Mouse (Mus musculus) hindbrain, embryonic 12.5 days (tissue): ENCODE measurements around the gene Rab3ip. TPM values are rescaled to one million over a fixed set of nuclear protein-coding genes. Genes with fewer than 3 reads are reported as not detected.
A peak's percentile ranks its signal among the peaks of the same experiment; 100 is the strongest.

ENCODE experiments used
- ATAC-seq: fragments of 200-750 bp; cut with Nextera tagmentation; 2 replicates; pipeline ENCODE4 v1.8.0; 2017; ENCODE audit warnings: moderate TSS enrichment; ENCODE audit not compliant: low FRiP score
- H3K27ac ChIP-seq: fragments of 300-500 bp; sonication (generic); 2 replicates; pipeline ENCODE4 v1.5.1; 2016; ENCODE audit warnings: mild to moderate bottlenecking
- H3K27me3 ChIP-seq: fragments of 300-500 bp; sonication (generic); 2 replicates; pipeline ENCODE4 v1.6.1; 2016; ENCODE audit warnings: mild to moderate bottlenecking
- H3K36me3 ChIP-seq: fragments of 300-500 bp; sonication (generic); 2 replicates; pipeline ENCODE4 v1.6.1; 2016; ENCODE audit warnings: mild to moderate bottlenecking
- H3K4me1 ChIP-seq: fragments of 300-500 bp; sonication (generic); 2 replicates; pipeline ENCODE4 v1.6.1; 2016
- H3K4me2 ChIP-seq: fragments of 300-500 bp; sonication (generic); replicated peaks from 2 replicates; pipeline ENCODE4 v1.6.1; 2016; ENCODE audit warnings: mild to moderate bottlenecking
- H3K4me3 ChIP-seq: fragments of 300-500 bp; sonication (generic); 2 replicates; pipeline ENCODE4 v1.5.1; 2016; ENCODE audit warnings: mild to moderate bottlenecking
- H3K9ac ChIP-seq: fragments of 300-500 bp; sonication (generic); 2 replicates; pipeline ENCODE4 v1.6.1; 2016; ENCODE audit warnings: mild to moderate bottlenecking, moderate library complexity
- H3K9me3 ChIP-seq: fragments of 300-500 bp; sonication (generic); replicated peaks from 2 replicates; pipeline ENCODE4 v1.6.1; 2016; ENCODE audit warnings: mild to moderate bottlenecking
- WGBS: fragments of 180-500 bp; shearing (Covaris S2); methylation state at CpG from one replicate; pipeline ENCODE4 v1.1.7; 2016; 5-methylcytosine and 5-hydroxymethylcytosine counted together
- polyA plus RNA-seq: library from polyadenylated mRNA; unstranded; fragments of >200 nt; fragmentation: Nextera tagmentation; extraction: Ambion mirVana; gene quantifications from 2 replicates; pipeline ENCODE4 v1.2.1, GENCODE M21; 2016

The Rab3ip gene
- polyA plus RNA-seq = 40.4 and 44.1 TPM in 2 replicates

DNA sequence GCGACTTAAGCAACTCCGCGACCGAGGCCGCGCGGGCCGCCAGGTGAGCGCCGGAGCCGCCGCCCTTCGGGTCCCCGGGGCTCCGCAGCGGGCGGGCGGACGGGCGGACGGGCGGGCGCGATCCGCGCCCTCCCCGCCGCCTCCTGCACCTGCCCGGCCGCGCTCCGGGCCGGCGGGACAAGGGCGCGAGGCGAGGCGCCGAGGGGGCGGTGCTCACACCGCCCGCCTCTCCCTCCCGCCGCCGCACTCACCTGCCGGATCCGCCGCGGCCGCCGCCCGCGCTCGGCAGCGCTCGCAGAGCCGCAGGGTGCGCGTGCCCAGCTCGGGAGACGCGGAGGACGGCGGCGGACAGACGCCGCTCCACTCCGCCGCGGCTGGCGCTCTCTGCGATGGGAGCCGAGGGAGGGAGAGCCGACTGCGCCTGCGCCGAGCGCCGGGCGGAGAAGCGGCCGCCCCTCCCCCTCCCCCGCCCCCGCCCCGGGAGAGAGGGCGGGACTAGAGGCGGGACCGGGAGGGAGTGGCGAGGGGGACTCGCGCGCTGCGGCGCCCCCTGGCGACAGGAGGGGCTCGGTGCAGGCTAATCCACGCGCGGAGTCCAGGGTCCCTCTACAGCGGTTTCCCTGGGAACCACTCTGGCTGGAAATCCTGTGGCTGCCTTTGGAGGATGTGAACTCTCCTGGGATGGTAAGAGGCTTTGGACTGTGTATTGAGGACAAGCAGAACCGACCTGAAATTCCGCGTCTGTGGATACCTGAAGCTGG lies at the start of gene Rab3ip:
TSS of gene Rab3ip (minus strand) at position 761 of the 761 bp plus-strand sequence.
- peak within 1 kb of the TSS; percentile 64 for H3K4me2 ChIP-seq
- H3K9me3 ChIP-seq = no peaks in the 10 kb centered on the region
- no peaks in the 10 kb centered on the region for H3K27me3 ChIP-seq
- peaks cover 18% of the 10 kb centered on the region for H3K4me1 ChIP-seq
- H3K9ac ChIP-seq = peak within 1 kb of the TSS; percentile 92
- peak within 1 kb of the TSS; percentile 94 for H3K27ac ChIP-seq
- H3K36me3 ChIP-seq = no peaks in the 10 kb centered on the region
- under 1% methylated on average over 58 of the region's 103 CpGs for WGBS
- peak within 1 kb of the TSS; percentile 74 for H3K4me3 ChIP-seq
- ATAC-seq = peak; percentile 93

DNA sequence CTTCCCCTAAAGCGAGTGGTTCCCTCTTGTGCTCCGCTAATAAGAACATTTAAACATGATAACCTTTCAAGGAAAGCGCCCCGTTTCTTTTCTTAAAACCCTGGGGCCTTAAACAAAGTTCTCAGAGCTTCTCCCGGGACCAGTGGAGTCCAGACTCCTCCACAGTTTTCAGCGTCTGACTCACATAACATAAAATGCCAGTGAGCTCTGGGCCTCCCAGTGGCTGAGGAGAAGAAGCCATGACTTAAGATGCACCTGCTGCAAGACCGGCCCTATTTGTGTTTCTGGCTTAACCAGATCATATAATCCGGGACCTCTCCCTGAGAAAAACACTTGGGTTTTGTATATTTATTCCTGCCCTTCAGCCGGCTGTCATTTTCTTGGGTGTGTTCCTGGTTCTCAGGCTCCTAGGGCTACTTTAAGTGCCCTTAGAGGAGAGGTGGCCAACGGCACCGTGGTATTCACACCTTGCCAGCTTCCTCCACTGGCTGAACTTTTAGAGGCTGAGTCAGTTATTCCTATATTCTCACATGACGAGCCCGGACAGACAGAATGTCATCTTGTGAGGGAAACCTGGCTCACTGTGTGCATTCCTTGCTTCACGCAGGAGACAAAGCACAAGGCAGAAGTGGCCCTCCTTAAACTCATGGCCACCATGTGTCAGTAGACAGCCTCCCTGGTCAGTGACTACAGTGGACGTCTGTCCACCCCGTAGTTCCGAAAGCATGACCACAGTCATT lies 48.3 kb upstream of the Rab3ip start:
- ATAC-seq = no peak
- H3K36me3 ChIP-seq = no peaks in the 10 kb centered on the region

DNA sequence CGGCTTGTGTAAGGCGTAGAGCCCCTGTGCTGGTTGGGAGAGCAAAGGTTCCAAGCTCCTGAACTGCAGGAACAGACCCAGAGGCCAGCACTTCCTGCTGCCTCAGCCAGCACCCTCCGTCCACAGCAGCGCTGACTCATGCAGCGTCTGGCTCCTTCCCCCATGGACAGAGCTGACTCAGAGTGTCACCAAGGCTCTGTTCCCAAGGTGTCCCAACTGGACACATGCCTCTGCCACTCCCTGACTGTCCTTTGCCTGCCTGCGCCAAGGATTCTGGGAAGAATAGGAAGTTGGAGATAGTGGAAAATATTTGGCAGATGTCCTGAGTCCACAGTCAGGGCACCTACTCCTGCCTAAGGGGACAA lies 45.6 kb upstream of the Rab3ip start:
- Histone ChIP-seq H3K9me3 (no peaks in the 10 kb centered on the region), H3K4me3 (no peak overlapping the region), H3K4me1 (no peaks in the 10 kb centered on the region), H3K36me3 (no peaks in the 10 kb centered on the region), H3K27me3 (no peaks in the 10 kb centered on the region), H3K4me2 (no peak overlapping the region), H3K9ac (no peak overlapping the region), H3K27ac (no peak overlapping the region)
- WGBS = 74% methylated on average over 6 of the region's 6 CpGs
- ATAC-seq = no peak

More for the DNA sequence above, 48.3 kb upstream of the Rab3ip start:
- Histone ChIP-seq H3K4me1 (no peaks in the 10 kb centered on the region), H3K9ac (no peak overlapping the region), H3K27ac (no peak overlapping the region), H3K4me2 (no peak overlapping the region), H3K9me3 (no peaks in the 10 kb centered on the region), H3K4me3 (no peak overlapping the region), H3K27me3 (no peaks in the 10 kb centered on the region)
- 89% methylated on average over 17 of the region's 17 CpGs for WGBS

DNA sequence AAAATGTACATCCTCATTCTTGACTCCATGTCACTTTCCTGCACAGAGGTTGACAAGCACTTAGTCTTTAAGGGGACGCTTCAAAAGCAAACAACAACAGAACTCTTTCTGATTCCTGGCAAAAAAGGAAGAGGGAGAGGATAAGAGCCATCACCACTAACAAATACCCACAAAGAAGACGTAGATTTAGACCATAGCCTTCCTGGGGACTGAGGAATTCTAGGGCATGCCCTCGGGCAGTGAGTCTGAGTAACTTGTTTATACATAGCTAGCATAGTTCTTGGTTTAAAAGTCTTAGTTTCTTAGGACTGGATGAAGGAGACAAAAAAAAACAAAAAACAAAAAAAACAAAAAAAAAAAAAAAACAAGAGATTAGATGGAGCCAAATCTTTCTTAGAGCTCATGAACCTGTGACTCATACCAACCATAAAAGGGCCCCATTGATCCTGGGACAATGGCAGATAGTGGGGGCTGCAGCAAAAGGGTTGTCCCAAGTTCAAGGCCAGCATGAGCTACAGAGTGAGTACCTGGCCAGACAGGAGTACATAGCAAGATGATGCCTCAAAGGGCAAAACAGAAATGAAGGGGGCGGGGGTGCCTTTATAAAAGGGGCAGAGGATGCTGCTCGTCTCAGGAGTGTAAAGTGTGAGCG lies 45.1 kb upstream of the Rab3ip start:
- Histone ChIP-seq H3K9ac (no peak overlapping the region), H3K27ac (no peak overlapping the region), H3K36me3 (no peaks in the 10 kb centered on the region), H3K27me3 (no peaks in the 10 kb centered on the region), H3K9me3 (no peaks in the 10 kb centered on the region), H3K4me1 (no peaks in the 10 kb centered on the region), H3K4me3 (no peak overlapping the region), H3K4me2 (no peak overlapping the region)
- WGBS = 70% methylated on average over 6 of the region's 6 CpGs
- no peak for ATAC-seq

DNA sequence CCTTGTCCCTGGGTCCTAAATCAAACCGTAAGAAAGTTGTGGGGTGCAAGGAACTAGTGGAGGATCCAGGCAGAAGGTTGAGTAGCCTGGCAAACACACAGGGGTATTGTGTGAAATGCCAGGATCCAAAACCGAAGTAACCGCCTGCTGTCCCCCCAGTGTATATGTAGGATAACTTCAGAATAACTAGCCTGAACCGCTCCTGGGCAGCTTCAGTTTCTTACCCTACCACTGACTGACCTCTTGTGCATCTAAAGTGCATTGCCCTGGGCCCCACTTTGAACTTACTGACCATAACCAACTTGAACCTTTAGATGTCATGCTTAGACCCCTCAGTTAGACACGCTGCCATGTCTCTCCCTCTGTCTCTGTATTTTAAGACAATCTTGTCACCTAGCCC lies 44.6 kb upstream of the Rab3ip start:
- Histone ChIP-seq H3K9ac (no peak overlapping the region), H3K4me3 (no peak overlapping the region), H3K9me3 (no peaks in the 10 kb centered on the region), H3K36me3 (no peaks in the 10 kb centered on the region), H3K27ac (no peak overlapping the region), H3K27me3 (no peaks in the 10 kb centered on the region), H3K4me1 (no peaks in the 10 kb centered on the region), H3K4me2 (no peak overlapping the region)
- 84% methylated on average over 5 of the region's 5 CpGs for WGBS
- no peak for ATAC-seq

DNA sequence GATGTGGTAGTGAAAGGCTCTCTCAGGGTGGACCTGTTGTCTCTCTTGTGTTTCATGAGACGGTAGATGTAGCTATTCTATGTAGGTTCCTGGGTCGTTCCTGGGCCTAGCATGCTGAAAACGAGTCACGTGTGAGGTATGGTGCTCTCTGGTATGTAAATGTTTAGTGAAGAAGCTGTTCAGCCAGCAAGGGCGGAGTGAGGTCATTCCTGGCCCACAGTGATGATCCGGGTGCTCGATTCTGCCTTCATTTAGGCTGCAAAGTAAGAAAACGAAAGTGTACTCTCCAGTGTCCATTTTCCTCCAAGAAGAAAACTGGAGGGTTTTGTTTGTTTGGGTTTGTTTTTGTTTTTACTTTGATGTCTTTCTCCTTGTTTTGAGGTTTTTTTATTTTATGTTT lies 43.4 kb upstream of the Rab3ip start:
- no peaks in the 10 kb centered on the region for H3K4me1 ChIP-seq
- ATAC-seq = no peak
- H3K4me3 ChIP-seq = no peak overlapping the region
- no peak overlapping the region for H3K27ac ChIP-seq
- no peaks in the 10 kb centered on the region for H3K9me3 ChIP-seq
- H3K4me2 ChIP-seq = no peak overlapping the region
- H3K27me3 ChIP-seq = no peaks in the 10 kb centered on the region
- H3K9ac ChIP-seq = no peak overlapping the region
- H3K36me3 ChIP-seq = no peaks in the 10 kb centered on the region
- WGBS = 89% methylated on average over 8 of the region's 8 CpGs

DNA sequence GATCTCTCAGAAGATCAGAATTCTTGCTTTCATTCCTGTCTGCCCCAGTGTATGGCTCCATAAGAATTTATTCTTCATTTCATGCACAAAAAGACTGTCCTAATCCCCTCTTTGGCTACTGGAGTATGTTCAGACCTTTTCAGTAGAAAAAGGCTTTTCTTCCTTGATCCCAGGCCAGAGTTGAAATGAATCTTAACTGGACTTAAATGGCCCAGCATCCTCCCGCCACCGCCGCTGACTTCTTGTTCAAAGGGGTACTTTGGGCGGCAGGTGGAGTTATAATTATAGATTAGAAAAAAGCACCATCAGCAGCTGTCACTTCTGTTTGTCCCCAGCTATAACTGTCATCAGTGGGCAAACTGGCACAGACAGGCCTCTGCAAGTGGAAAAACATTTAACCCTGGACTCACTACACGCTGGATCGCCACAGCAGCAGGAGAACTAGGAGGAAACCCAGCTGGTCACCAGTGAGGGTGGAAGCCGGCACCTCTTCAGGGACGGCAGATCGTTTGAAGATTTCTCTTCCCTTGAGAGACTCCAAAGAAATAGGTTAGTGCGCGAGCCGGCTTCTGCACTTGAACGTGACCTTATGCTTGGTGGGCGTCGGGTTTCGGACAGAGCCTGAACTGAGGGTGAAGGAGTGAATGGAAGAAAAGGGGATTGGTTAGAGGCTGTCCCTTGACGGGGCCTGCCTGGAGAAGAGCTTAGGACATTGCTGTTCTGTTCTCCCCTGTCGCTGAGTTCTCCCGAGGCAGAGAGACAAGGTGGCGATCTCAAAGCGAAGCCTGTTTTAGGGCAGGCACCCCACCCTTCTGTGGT lies 35.9 kb upstream of the Rab3ip start, which contains the start of gene Best3:
TSS of gene Best3 (plus strand) at position 51 of the 819 bp plus-strand sequence.
- H3K4me3 ChIP-seq = no peak within 1 kb of the TSS
- WGBS = 46% methylated on average over 21 of the region's 21 CpGs
- no peak within 1 kb of the TSS for H3K9ac ChIP-seq
- ATAC-seq = no peak
- no peaks in the 10 kb centered on the region for H3K27me3 ChIP-seq
- H3K4me1 ChIP-seq = peaks cover 10% of the 10 kb centered on the region
- H3K36me3 ChIP-seq = no peaks in the 10 kb centered on the region
- no peaks in the 10 kb centered on the region for H3K9me3 ChIP-seq
- H3K4me2 ChIP-seq = 0 out of 2 replicates have a peak within 1 kb of the TSS, but pooled peaks have one; percentile 3
- no peak within 1 kb of the TSS for H3K27ac ChIP-seq

DNA sequence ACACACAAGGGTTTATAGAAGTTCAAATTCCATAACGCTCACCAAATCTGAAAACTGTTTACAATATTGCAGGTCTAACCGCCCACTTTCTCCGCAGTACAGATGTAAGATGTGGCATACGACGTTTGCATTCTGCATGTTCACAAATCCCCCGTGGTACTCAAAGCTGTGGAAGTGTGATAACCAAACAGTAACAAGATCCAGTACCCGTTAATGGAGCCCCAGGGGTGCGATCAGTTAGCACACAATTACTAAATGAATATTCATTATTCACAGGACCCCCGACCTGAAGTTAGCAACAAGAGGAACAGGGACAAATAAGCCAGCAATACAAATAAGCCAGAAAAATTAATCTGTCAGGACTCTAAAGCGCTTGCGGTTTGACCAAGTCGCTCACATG lies 34.3 kb upstream of the Rab3ip start:
- no peak overlapping the region for H3K4me3 ChIP-seq
- no peaks in the 10 kb centered on the region for H3K27me3 ChIP-seq
- ATAC-seq = no peak
- no peak overlapping the region for H3K4me2 ChIP-seq
- H3K36me3 ChIP-seq = no peaks in the 10 kb centered on the region
- H3K9me3 ChIP-seq = no peaks in the 10 kb centered on the region
- no peak overlapping the region for H3K9ac ChIP-seq
- H3K4me1 ChIP-seq = peaks cover 10% of the 10 kb centered on the region
- 65% methylated on average over 12 of the region's 12 CpGs for WGBS
- H3K27ac ChIP-seq = no peak overlapping the region

DNA sequence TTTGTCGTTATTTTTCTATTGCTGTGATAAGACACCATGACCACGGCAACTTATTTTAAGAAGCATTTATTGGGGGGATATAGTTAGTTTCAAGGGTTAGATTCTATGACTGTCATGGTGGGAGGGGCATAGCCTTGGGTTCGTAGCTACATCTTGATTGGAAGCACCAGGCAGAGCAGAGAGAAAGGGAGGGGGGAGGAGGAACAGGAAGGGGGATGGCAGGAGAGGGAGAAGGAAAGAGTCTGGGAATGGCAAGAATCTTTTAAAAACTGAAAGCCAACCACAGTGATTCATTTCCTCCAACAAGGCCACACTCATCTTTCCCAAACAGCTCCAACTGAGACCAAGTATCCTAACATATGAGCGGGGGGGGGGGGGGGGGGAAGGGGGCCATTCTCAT lies 32.0 kb upstream of the Rab3ip start:
- ATAC-seq = no peak
- no peak overlapping the region for H3K9ac ChIP-seq
- H3K27ac ChIP-seq = no peak overlapping the region
- WGBS = 77% methylated on average over 4 of the region's 4 CpGs
- H3K4me2 ChIP-seq = no peak overlapping the region
- H3K27me3 ChIP-seq = no peaks in the 10 kb centered on the region
- H3K4me3 ChIP-seq = no peak overlapping the region
- H3K9me3 ChIP-seq = no peaks in the 10 kb centered on the region
- no peaks in the 10 kb centered on the region for H3K36me3 ChIP-seq
- H3K4me1 ChIP-seq = peaks cover 10% of the 10 kb centered on the region

DNA sequence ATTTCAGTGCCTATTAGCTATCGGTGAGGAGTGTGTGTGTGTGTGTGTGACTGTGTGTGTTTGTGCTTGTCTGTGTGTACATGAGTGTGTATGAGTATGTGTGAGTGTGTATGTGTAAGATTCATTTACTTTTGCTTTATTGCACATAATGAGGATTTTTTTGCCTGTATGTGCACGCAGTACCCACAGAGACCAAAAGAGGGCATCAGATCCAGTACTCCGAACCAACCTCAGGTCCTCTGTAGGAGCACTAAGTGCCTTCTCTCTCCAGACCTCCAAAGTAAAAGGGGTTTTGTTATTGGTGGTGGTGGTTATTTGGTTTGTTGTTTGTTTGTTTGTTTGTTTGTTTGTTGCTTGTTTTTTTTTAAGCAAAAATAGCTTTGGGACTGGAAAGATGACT lies 30.3 kb upstream of the Rab3ip start:
- no peak overlapping the region for H3K4me3 ChIP-seq
- 72% methylated on average over 3 of the region's 3 CpGs for WGBS
- no peaks in the 10 kb centered on the region for H3K4me1 ChIP-seq
- H3K9me3 ChIP-seq = no peaks in the 10 kb centered on the region
- no peak for ATAC-seq
- H3K27me3 ChIP-seq = no peaks in the 10 kb centered on the region
- H3K36me3 ChIP-seq = no peaks in the 10 kb centered on the region
- no peak overlapping the region for H3K27ac ChIP-seq
- no peak overlapping the region for H3K9ac ChIP-seq
- H3K4me2 ChIP-seq = no peak overlapping the region

DNA sequence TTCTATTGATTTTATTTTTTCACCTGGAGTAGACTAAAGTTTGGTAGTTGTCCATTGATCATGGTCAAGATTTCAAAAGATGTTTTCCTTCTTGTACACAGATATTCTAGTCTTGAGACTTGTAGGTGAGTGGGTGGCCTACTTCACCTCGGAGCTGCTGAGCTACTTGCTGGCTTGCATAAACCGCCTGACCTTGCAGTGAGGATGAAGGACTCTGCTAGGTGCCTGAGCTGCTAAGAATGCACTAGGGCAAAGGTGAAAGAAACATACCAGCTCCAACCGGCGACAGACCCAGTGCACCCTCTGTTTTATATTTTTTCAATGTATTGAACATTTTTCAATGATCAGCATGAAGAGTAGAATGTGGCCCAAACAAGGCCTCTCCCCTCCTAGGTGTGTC lies 29.7 kb upstream of the Rab3ip start:
- Histone ChIP-seq H3K27me3 (no peaks in the 10 kb centered on the region), H3K4me1 (no peaks in the 10 kb centered on the region), H3K4me3 (no peak overlapping the region), H3K4me2 (no peak overlapping the region), H3K9ac (no peak overlapping the region), H3K36me3 (no peaks in the 10 kb centered on the region), H3K27ac (no peak overlapping the region), H3K9me3 (no peaks in the 10 kb centered on the region)
- 85% methylated on average over 4 of the region's 4 CpGs for WGBS
- ATAC-seq = no peak

DNA sequence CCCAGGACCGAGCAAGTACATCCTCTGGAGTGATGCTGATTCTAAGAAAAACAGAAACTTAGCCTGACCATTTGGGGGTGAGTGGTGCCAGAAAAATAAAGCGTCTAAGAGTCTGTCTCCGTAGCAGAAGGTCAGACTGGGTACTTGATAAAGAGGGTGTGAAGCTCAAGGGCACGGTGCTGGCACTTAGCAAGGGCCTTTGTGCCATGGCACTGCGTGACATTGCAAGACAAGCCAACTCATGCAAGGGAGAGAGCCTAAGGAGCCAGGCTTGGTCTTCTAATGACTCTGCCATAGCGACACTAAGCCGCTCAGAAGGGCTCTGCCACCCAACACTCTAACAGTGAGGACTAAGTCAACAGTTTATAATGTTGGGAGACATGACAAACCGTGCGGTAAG lies 28.3 kb upstream of the Rab3ip start:
- WGBS = 92% methylated on average over 9 of the region's 9 CpGs

More for the DNA sequence above, 28.3 kb upstream of the Rab3ip start:
- H3K4me3 ChIP-seq = no peak overlapping the region
- no peak overlapping the region for H3K27ac ChIP-seq
- H3K4me1 ChIP-seq = no peaks in the 10 kb centered on the region
- H3K36me3 ChIP-seq = no peaks in the 10 kb centered on the region
- H3K9ac ChIP-seq = no peak overlapping the region
- no peak for ATAC-seq
- no peaks in the 10 kb centered on the region for H3K27me3 ChIP-seq
- no peaks in the 10 kb centered on the region for H3K9me3 ChIP-seq
- no peak overlapping the region for H3K4me2 ChIP-seq
